In genomic region chr1:152790254-152790653, GRCm38 (mm10) we compare ENCODE assay signal across 8 mouse cellular contexts. TPM values are rescaled to one million over a fixed set of nuclear protein-coding genes. Genes with fewer than 3 reads are reported as not detected.
A peak's percentile ranks its signal among the peaks of the same experiment; 100 is the strongest.
DNase-seq lines count a peak whose midpoint lies in the region; ATAC-seq and TF ChIP-seq lines count a peak whose summit lies in the region.

No protein-coding gene starts in this region.

- no peaks in the 10 kb centered on the region for H3K36me3 ChIP-seq in forebrain, embryonic 13.5 days (ENCODE audit: poor library complexity, severe bottlenecking)
- H3K36me3 ChIP-seq in forebrain, embryonic 15.5 days = no peaks in the 10 kb centered on the region
- H3K36me3 ChIP-seq in heart, postnatal 0 days (replicated peaks; ENCODE audit: control insufficient read depth, insufficient read depth, low read length) = no peaks in the 10 kb centered on the region
- no peaks in the 10 kb centered on the region for H3K36me3 ChIP-seq in limb, embryonic 11.5 days (ENCODE audit: control insufficient read depth, insufficient read depth, low read length)

- H3K4me2 ChIP-seq in forebrain, embryonic 13.5 days = no peak overlapping the region
- H3K4me2 ChIP-seq in forebrain, embryonic 15.5 days (replicated peaks) = no peak overlapping the region
- H3K4me2 ChIP-seq in heart, postnatal 0 days (ENCODE audit: low read depth, low read length) = no peak overlapping the region
- H3K4me2 ChIP-seq in limb, embryonic 11.5 days (ENCODE audit: low read depth, severe bottlenecking) = no peak overlapping the region

- no peaks in the 10 kb centered on the region for H3K9me3 ChIP-seq in forebrain, embryonic 13.5 days (replicated peaks)
- H3K9me3 ChIP-seq in forebrain, embryonic 15.5 days = no peaks in the 10 kb centered on the region
- no peaks in the 10 kb centered on the region for H3K9me3 ChIP-seq in heart, postnatal 0 days (replicated peaks; ENCODE audit: control insufficient read depth, low read length)
- H3K9me3 ChIP-seq in limb, embryonic 11.5 days (ENCODE audit: control insufficient read depth, low read length) = no peaks in the 10 kb centered on the region

- peak; percentile 72 to 75 for DNase-seq in B cell, adult 2 months
- DNase-seq in adrenal gland, postnatal 36 days = peak; percentile 40 to 57
- DNase-seq in heart, postnatal 0 days (ENCODE audit: low spot score) = peak; percentile 47
- DNase-seq in limb, embryonic 11.5 days (ENCODE audit: low spot score) = peak; percentile 76
- DNase-seq in naive thymus-derived CD4-positive, alpha-beta T cell, adult 2 months (ENCODE audit: low read depth) = peak; percentile 49
- DNase-seq in right cerebral cortex, postnatal 36 days (ENCODE audit: low spot score in 2 of 2) = no peak

- TF ChIP-seq CTCF in heart, postnatal 0 days (IDR thresholded peaks at IDR 0.05; ENCODE audit: low read depth) = peak; percentile 70

- peaks cover 21% of the 10 kb centered on the region for H3K4me1 ChIP-seq in forebrain, embryonic 13.5 days
- H3K4me1 ChIP-seq in forebrain, embryonic 15.5 days = peaks cover 8% of the 10 kb centered on the region
- peaks cover 9% of the 10 kb centered on the region; the same call in 1 of the 2 replicates for H3K4me1 ChIP-seq in heart, postnatal 0 days (ENCODE audit: control insufficient read depth, insufficient read depth)
- H3K4me1 ChIP-seq in limb, embryonic 11.5 days (ENCODE audit: control insufficient read depth, insufficient read depth, low read length) = peaks cover 7% of the 10 kb centered on the region; the same call in 1 of the 2 replicates

- no peak for TF ChIP-seq EP300 in heart, postnatal 0 days (IDR thresholded peaks at IDR 0.05; ENCODE audit: low read depth)

- H3K27me3 ChIP-seq in forebrain, embryonic 13.5 days = no peaks in the 10 kb centered on the region
- no peaks in the 10 kb centered on the region for H3K27me3 ChIP-seq in forebrain, embryonic 15.5 days
- no peaks in the 10 kb centered on the region for H3K27me3 ChIP-seq in heart, postnatal 0 days (ENCODE audit: control insufficient read depth, insufficient read depth, low read length)
- H3K27me3 ChIP-seq in limb, embryonic 11.5 days (ENCODE audit: control insufficient read depth, insufficient read depth, low read length) = no peaks in the 10 kb centered on the region

- 0 out of 2 replicates have a peak, but pooled peaks have one; percentile 48 for ATAC-seq in forebrain, embryonic 13.5 days
- no peak for ATAC-seq in forebrain, embryonic 15.5 days (replicated peaks)
- ATAC-seq in heart, postnatal 0 days (ENCODE audit: insufficient read depth, low read depth) = peak; percentile 55
- peak; percentile 72 for ATAC-seq in limb, embryonic 11.5 days (ENCODE audit: insufficient number of reproducible peaks, low FRiP score, low TSS enrichment, low read depth)

- WGBS in forebrain, embryonic 13.5 days = 30% methylated on average over 12 of the region's 12 CpGs
- 35% methylated on average over 12 of the region's 12 CpGs for WGBS in forebrain, embryonic 15.5 days
- 26% methylated on average over 12 of the region's 12 CpGs for WGBS in heart, postnatal 0 days
- 16% methylated on average over 12 of the region's 12 CpGs for WGBS in limb, embryonic 11.5 days

- H3K9ac ChIP-seq in forebrain, embryonic 13.5 days = no peak overlapping the region
- H3K9ac ChIP-seq in forebrain, embryonic 15.5 days (replicated peaks) = no peak overlapping the region
- H3K9ac ChIP-seq in heart, postnatal 0 days (replicated peaks; ENCODE audit: low read depth, low read length) = no peak overlapping the region
- H3K9ac ChIP-seq in limb, embryonic 11.5 days (ENCODE audit: low read length) = no peak overlapping the region

- H3K4me3 ChIP-seq in forebrain, embryonic 13.5 days = no peak overlapping the region
- no peak overlapping the region for H3K4me3 ChIP-seq in forebrain, embryonic 15.5 days
- H3K4me3 ChIP-seq in heart, postnatal 0 days (ENCODE audit: low read depth, low read length) = no peak overlapping the region
- no peak overlapping the region for H3K4me3 ChIP-seq in limb, embryonic 11.5 days (ENCODE audit: low read depth, low read length)

- H3K27ac ChIP-seq in forebrain, embryonic 13.5 days = no peak overlapping the region
- no peak overlapping the region for H3K27ac ChIP-seq in forebrain, embryonic 15.5 days (replicated peaks)
- H3K27ac ChIP-seq in heart, postnatal 0 days (ENCODE audit: low read depth) = no peak overlapping the region
- H3K27ac ChIP-seq in limb, embryonic 11.5 days (replicated peaks; ENCODE audit: low read depth, low read length) = no peak overlapping the region

RNA-seq across cellular contexts. Expression of gene Ncf2, which starts 9.7 kb away (rescaled TPM):
- 1.9 and 2.3 TPM in 2 replicates for polyA plus RNA-seq in forebrain, embryonic 13.5 days (2015; fragmentation: Nextera tagmentation; extraction: Ambion mirVana)
- 2.0 and 2.3 TPM in 2 replicates for polyA plus RNA-seq in forebrain, embryonic 15.5 days (2015; fragmentation: Nextera tagmentation; extraction: Ambion mirVana)
- 1 to 10 TPM; 2.8 to 8.8 TPM for total RNA-seq in adrenal gland, postnatal 36 days (2021)
- 2.3 and 5.8 TPM in 2 replicates for total RNA-seq in heart, postnatal 0 days (2014; rRNA removed; ENCODE audit: low replicate concordance)
- polyA plus RNA-seq in heart, postnatal 0 days (2015; fragmentation: Nextera tagmentation; extraction: Ambion mirVana) = 1.6 and 2.4 TPM in 2 replicates
- polyA plus RNA-seq in limb, embryonic 11.5 days (2014; fragmentation: Nextera tagmentation; extraction: Ambion mirVana) = 2.4 and 2.7 TPM in 2 replicates

RNA-seq across cellular contexts. Expression of gene Arpc5, which starts 23.9 kb away (rescaled TPM):
- 299 and 312 TPM in 2 replicates for polyA plus RNA-seq in forebrain, embryonic 13.5 days (2015; fragmentation: Nextera tagmentation; extraction: Ambion mirVana)
- polyA plus RNA-seq in forebrain, embryonic 15.5 days (2015; fragmentation: Nextera tagmentation; extraction: Ambion mirVana) = 377 and 388 TPM in 2 replicates
- 100 to 1,000 TPM; 102 to 125 TPM for total RNA-seq in adrenal gland, postnatal 36 days (2021)
- total RNA-seq in heart, postnatal 0 days (2014; rRNA removed; ENCODE audit: low replicate concordance) = 94.3 and 95.1 TPM in 2 replicates
- 136 and 152 TPM in 2 replicates for polyA plus RNA-seq in heart, postnatal 0 days (2015; fragmentation: Nextera tagmentation; extraction: Ambion mirVana)
- polyA plus RNA-seq in limb, embryonic 11.5 days (2014; fragmentation: Nextera tagmentation; extraction: Ambion mirVana) = 179 and 182 TPM in 2 replicates

RNA-seq across cellular contexts. Expression of gene Rgl1, which starts 24.1 kb away (rescaled TPM):
- 15.8 and 18.5 TPM in 2 replicates for polyA plus RNA-seq in forebrain, embryonic 13.5 days (2015; fragmentation: Nextera tagmentation; extraction: Ambion mirVana)
- 21.2 and 22.8 TPM in 2 replicates for polyA plus RNA-seq in forebrain, embryonic 15.5 days (2015; fragmentation: Nextera tagmentation; extraction: Ambion mirVana)
- 10 to 100 TPM; 27.6 to 37.2 TPM for total RNA-seq in adrenal gland, postnatal 36 days (2021)
- total RNA-seq in heart, postnatal 0 days (2014; rRNA removed; ENCODE audit: low replicate concordance) = 38.9 and 48.1 TPM in 2 replicates
- 36.7 and 41.6 TPM in 2 replicates for polyA plus RNA-seq in heart, postnatal 0 days (2015; fragmentation: Nextera tagmentation; extraction: Ambion mirVana)
- polyA plus RNA-seq in limb, embryonic 11.5 days (2014; fragmentation: Nextera tagmentation; extraction: Ambion mirVana) = 32.7 and 34.3 TPM in 2 replicates

RNA-seq across cellular contexts. Expression of gene Apobec4, which starts 39.9 kb away (rescaled TPM):
- polyA plus RNA-seq in forebrain, embryonic 13.5 days (2015; fragmentation: Nextera tagmentation; extraction: Ambion mirVana) = 0.14 TPM in 1 of 2 replicates, not detected in the other
- 0.27 TPM in 1 of 2 replicates, not detected in the other for polyA plus RNA-seq in forebrain, embryonic 15.5 days (2015; fragmentation: Nextera tagmentation; extraction: Ambion mirVana)
- total RNA-seq in adrenal gland, postnatal 36 days (2021) = not detected
- total RNA-seq in heart, postnatal 0 days (2014; rRNA removed; ENCODE audit: low replicate concordance) = not detected in 2 replicates
- not detected in 2 replicates for polyA plus RNA-seq in heart, postnatal 0 days (2015; fragmentation: Nextera tagmentation; extraction: Ambion mirVana)
- polyA plus RNA-seq in limb, embryonic 11.5 days (2014; fragmentation: Nextera tagmentation; extraction: Ambion mirVana) = 0.12 TPM in 1 of 2 replicates, not detected in the other

Comparison
In these comparisons a context has a peak if more than half of its experiments do, and no peak if none do; other contexts are left out.
1. DNase-seq: peak in B cell, adult 2 months (2 of 2), adrenal gland, postnatal 36 days (2 of 2), heart, postnatal 0 days (single experiment), limb, embryonic 11.5 days (single experiment) and naive thymus-derived CD4-positive, alpha-beta T cell, adult 2 months (single experiment); none in right cerebral cortex, postnatal 36 days (0 of 2).